Mouse (Mus musculus) C2C12 (cell line): ENCODE results near the gene Ctnnd2.

Source experiments
- CTCF ChIP-seq: IDR thresholded peaks from one replicate; pipeline ENCODE4 v1.5.1; 2011; ENCODE audit not compliant: control insufficient read depth, insufficient read depth, insufficient read length
- FOSL1 ChIP-seq: IDR thresholded peaks from one replicate; pipeline ENCODE4 v1.8.0; 2011; ENCODE audit warnings: mild to moderate bottlenecking, low read length; ENCODE audit not compliant: poor library complexity, insufficient read depth, severe bottlenecking
- MAX ChIP-seq: IDR thresholded peaks from one replicate; pipeline ENCODE4 v1.6.1; 2011; ENCODE audit warnings: mild to moderate bottlenecking, control low read depth
- MYOG ChIP-seq: IDR thresholded peaks from one replicate; pipeline ENCODE4 v1.6.1; 2011; ENCODE audit not compliant: control insufficient read depth, insufficient read length; ENCODE audit errors: extremely low read depth

DNA sequence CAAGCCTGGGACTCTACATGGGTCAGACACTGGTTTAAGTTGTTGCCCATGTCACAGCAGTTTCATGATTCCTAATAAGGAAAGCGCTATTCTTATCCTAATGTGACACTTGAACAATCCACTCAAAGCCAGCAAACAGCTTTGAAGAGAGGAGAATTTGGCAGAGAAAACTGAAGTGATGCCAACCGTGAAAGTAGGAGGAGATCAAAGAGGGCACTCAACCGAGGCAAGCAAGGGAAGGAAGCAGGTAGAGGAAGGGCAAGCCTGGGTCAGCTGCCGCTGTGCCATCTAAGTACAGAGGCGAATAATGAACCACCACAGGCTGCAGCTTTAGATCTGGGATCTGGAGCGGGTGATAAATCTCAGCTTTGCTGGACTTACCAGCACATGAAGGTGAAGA lies 528.4 kb downstream of the Ctnnd2 start:
- no peak for TF ChIP-seq CTCF
- no peak for TF ChIP-seq MAX
- no peak for TF ChIP-seq FOSL1
- no peak for TF ChIP-seq MYOG
